Mouse (Mus musculus) splenic B cell, adult 2 months (primary cell): ENCODE measurements around the gene N4bp1.

Experiments used
- DNase-seq: peaks from one replicate; pipeline ENCODE4 v3.0.0-alpha.2; 2011; ENCODE audit warnings: low read depth, low spot score
- H3K27me3 ChIP-seq: 2 replicates; pipeline ENCODE4 v1.6.1; 2012; ENCODE audit warnings: mild to moderate bottlenecking, low read length, moderate library complexity, mixed read lengths; ENCODE audit not compliant: control insufficient read depth, poor library complexity, insufficient read depth, severe bottlenecking
- H3K36me3 ChIP-seq: 2 replicates; pipeline ENCODE4 v1.6.1; 2012; ENCODE audit warnings: mild to moderate bottlenecking, low read length, moderate library complexity, mixed read lengths; ENCODE audit not compliant: control insufficient read depth, poor library complexity, insufficient read depth, severe bottlenecking

The N4bp1 gene

DNA sequence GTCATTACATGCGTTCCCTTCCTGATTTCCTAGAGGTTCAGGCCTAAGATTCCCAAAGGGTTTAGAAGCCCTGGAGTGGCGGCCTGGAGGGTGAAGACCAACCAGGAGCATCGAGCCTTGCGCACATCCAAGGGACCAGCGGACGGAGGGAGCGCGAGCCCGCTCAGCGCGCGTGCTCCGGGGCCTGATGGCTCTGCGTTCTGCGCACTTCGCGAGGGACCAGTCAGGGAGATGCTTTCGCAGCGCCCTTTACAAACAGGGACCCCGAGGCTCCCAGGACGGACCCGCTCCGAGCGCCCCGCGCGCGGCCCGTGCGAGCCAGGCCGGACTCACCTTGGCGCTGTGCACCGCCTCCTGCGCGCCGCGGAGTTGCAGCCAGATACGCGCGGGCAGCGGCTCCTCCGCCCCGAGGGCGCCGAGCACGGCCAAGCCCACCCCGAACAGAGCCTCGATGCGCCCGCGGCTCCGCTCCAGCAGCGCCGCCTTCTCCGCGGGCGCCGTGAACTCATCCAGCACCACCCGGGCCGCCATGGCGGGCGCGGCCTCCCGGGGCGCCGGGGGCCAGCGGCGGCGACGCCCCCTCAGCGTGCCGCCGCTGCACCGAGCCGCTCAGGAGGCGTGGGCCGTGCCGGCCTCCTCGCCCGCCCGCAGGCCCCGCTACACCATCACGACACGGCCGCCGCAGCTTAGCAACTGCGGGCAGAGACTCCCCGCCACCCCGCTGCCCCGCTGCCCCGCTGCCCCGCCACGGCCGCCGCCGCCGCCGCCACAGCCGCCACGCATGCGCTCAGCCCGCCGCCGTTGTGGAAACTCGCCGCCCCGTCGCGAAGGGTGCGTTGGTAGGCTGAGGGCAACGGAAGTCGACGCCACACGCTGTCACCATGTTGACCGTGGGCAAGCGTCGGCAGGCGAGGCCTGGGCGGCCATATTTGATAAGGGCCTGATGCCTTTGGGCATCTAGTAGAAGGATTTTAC, at the start of gene N4bp1:
TSS of gene N4bp1 (minus strand) at position 770 of the 975 bp plus-strand sequence.
- DNase-seq = peak; percentile 95
- H3K27me3 ChIP-seq = no peaks in the 10 kb centered on the region
- no peaks in the 10 kb centered on the region for H3K36me3 ChIP-seq

DNA sequence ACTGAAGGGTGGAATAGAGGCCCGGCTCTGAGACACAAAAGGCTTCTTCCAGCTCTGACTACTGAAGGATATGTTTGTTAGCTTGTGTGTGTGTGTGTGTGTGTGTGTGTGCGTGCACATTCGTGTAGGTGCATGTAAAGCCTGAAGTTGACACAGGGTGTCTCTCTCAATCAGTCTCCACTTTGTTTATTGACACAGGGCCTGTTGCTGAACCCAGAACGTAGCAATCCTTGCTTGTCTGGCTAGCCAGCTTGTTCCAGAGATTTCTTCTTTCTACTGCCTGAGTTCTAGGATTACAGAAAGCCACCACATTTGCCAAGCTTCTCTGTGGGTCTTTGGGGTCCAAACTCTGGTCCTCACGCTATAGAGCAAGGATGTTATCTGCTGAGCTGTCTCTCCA, 49.8 kb upstream of the N4bp1 start:
- no peak for DNase-seq
- H3K27me3 ChIP-seq = no peaks in the 10 kb centered on the region
- H3K36me3 ChIP-seq = no peaks in the 10 kb centered on the region

DNA sequence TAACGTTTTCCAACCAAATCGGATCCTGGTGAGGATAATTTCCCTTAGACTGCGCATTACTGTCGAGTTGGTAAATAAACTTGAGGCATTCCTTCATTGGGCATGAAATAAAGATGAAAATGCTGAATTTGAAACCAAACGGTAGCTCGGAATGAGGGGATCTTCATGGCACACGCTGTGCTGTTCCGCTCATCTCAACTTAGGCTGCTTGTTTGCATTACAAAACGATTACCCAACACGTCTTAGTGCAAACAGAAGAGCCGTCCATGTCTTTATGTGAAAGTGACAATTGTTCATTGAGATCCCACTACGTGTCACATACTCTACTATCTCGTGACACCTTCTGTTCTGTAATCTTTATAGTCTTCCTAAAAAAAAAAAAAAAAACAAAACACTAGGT, 49.3 kb upstream of the N4bp1 start:
- H3K36me3 ChIP-seq = no peaks in the 10 kb centered on the region
- DNase-seq = no peak
- H3K27me3 ChIP-seq = no peaks in the 10 kb centered on the region

DNA sequence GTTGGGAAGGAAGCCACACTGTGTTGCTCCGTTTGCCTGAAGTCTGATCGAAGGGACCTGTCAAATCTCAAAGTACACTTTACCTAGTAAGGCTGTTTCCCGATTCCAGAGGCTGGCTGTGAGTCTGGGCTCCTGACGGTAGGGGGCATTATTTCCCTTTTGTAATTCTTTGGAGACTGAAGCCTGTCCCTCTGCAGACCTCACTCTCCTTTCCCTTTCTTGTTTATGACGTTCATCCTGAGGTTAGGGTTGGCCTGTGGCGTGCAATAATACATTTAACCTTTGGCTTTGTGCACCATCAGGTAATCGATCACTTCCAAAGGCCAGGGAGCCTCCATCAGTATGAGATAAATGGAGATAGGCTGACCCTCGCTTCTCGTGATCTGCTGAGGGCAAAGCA, 48.8 kb upstream of the N4bp1 start:
- Histone ChIP-seq H3K36me3 (no peaks in the 10 kb centered on the region), H3K27me3 (no peaks in the 10 kb centered on the region)
- DNase-seq = peak; percentile 23

DNA sequence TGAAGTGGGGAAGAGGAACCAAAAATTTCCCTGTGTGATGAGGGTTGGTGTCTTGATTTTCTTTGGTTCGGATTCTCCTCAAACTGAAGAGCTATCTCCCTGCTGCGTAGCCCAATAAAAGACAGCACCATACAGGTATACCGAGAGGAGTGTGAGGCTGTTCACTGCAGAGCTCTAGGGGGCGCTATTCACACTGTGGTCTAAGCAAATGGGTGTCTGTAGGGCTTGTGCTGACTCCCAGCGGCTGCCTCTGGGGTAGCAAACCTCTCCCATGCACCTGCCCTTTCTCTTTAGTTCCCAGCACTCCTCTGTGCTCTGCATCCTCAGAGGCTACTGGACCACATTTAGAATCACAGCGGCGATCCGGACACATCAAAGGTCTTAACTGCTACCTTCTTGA, 41.2 kb upstream of the N4bp1 start:
- no peak for DNase-seq
- no peaks in the 10 kb centered on the region for H3K36me3 ChIP-seq
- H3K27me3 ChIP-seq = no peaks in the 10 kb centered on the region

DNA sequence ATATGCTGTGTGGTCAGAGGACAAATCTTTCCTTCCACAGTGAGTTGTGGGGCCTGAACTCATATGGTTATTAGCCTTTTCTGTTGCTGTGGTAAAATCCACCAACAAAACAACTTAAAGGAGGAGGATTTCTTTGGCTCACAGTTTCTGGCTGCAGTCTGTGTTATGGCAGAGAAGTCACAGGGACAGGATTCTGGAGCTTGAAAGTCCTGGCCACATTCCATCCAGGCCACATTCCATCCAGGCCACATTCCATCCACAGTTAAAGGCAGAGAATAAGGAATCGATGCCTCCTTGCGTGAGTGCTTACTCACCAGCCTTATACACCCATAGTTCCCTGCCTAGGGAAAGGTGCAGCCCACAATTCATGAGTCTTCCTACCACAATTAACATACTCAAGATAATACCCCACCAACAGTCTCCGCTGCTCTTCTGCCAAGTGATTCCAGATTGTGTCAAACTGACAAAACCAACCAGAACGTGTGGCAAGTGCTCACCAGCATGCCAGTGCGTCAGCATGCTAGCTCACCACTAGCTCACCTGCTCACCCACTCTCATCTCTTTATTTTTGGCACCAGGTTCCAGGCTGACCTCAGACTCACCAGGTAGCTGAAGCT, 38.3 kb upstream of the N4bp1 start:
- DNase-seq = no peak
- no peaks in the 10 kb centered on the region for H3K27me3 ChIP-seq
- no peaks in the 10 kb centered on the region for H3K36me3 ChIP-seq

DNA sequence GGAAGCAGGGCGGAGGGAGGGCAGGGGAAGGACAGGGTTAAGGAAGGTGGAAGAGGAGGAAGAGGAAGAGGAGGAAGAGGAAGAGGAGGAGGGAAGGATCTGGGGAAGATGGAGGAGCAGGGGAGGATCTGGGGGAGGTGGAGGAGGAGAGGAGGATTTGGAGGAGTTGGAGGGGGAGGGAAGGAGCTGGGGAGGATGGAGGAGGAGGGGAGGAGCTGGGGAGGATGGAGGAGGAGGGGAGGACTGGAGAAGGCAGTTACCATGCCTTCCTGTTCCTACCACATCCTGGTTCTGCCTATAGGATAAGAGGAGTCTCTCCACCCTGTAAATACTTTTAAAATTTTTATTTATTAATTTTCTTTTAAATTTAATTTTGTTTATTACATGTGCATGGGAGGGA, 37.6 kb upstream of the N4bp1 start:
- Histone ChIP-seq H3K27me3 (no peaks in the 10 kb centered on the region), H3K36me3 (no peaks in the 10 kb centered on the region)
- no peak for DNase-seq

DNA sequence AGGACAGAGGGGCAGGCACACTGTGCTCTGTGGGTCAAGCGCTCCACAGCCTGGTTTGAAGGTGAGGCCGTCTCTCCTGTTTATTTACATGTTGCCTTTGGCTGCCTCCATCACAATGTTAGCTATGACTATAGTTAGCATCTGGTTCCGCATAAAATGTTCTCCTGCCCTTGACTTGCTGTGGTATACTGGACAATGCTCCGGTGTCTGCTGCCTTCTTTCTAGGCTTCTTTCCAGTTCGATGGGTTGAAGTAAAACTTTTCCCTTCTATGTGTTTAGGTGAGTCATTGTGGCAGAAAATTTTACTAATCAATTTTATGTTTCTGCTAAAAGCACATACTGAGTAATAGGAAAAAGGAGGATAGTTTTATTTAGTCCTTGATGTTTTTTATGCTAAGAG, 37.1 kb upstream of the N4bp1 start:
- DNase-seq = no peak
- H3K36me3 ChIP-seq = no peaks in the 10 kb centered on the region
- H3K27me3 ChIP-seq = no peaks in the 10 kb centered on the region

DNA sequence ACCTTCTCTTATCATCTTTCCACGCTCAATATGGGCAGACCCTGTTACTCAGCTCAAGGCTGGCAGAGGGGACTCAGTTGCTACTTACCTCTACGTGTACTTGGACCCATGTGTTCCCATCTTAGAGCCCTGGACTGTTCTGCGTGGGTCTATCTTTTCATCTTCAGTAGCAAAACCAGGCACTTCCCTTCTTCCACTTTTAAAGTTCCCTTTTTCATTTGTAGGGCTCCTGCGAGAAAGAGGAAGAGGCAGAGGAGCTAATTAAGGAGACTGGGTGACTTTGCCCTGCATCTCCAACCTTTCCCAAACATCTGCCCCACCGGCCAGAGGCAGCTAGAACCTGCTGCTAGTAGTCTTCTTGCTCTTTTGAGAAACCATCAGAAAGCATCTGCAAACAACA, 35.9 kb upstream of the N4bp1 start:
- H3K36me3 ChIP-seq = no peaks in the 10 kb centered on the region
- DNase-seq = no peak
- H3K27me3 ChIP-seq = no peaks in the 10 kb centered on the region

DNA sequence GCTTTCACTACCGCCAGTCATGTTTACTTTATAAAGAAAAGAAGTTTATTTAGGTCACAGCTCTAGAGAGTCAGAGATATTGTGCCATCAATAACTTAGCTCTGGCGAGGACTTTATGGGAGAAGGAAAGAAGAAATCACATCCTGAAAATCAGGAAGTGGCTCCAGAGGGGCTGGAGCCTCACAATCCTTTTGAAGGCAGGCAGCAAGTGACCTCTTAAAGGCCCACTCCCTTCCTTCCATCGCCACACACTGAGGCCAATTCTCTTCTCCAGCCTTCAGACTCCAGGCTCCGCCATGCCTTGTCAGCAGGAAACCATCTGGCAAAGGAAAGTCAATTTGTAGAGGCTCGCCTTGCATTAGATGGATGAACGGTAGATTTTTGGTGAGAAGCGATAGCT, 35.4 kb upstream of the N4bp1 start:
- Histone ChIP-seq H3K27me3 (no peaks in the 10 kb centered on the region), H3K36me3 (no peaks in the 10 kb centered on the region)
- no peak for DNase-seq

DNA sequence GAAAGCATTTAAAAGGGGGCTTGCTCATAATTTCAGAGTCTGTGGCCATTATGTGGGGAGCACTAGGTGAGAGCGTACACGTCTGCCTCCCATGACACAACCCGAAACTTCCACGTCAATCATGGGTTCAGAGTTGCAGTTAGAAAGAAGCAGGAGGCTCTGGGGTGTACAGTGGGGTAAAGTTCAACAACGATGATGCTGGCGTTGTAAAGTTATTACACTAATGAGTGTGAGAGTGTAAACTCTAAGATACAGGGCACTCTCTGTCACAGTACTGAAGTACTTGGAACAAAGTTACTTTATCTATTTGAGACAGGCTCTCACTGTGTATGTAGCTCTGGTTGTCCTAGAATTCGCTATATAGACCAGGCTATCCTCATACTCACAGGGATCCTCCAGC, 35.0 kb upstream of the N4bp1 start:
- no peaks in the 10 kb centered on the region for H3K36me3 ChIP-seq
- H3K27me3 ChIP-seq = no peaks in the 10 kb centered on the region
- no peak for DNase-seq

DNA sequence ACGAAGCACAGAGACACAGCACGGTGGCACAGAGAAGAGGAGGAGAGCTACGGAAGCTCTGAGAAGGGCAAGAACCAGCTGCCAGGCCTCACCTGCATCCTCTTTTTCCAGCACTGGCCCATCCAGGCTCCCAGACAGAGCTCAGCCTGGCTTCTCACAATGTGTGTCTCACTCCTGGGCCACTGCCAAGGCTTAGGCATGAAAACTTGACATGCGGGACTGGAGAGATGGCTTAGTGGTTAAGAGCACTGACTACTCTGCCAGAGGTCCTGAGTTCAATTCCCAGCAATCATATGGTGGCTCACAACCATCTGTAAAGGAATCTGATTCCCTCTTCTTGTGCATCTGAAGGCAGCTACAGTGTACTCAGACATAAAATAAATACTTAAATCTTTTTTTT, 34.2 kb upstream of the N4bp1 start:
- no peaks in the 10 kb centered on the region for H3K27me3 ChIP-seq
- H3K36me3 ChIP-seq = no peaks in the 10 kb centered on the region
- no peak for DNase-seq

DNA sequence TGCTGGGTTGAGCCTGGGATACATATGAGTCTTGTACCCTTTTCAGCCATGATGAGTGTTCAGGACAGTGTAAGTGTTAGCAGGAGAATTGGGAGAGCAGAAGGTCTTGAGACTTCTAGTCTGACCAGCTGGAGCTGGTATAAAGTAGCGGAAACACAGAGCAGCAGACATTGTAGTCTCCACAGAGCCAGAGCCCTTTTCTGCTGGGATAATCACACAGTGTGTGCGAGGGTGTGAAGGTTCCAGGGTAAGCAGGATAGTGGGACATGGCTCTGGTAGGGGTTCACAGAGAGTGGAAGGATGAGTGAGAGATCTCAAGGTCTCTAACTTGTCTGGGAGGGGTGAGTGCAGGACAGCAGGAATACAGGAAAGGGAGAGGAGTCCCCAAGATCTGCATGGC, 33.0 kb upstream of the N4bp1 start:
- no peak for DNase-seq
- no peaks in the 10 kb centered on the region for H3K36me3 ChIP-seq
- H3K27me3 ChIP-seq = no peaks in the 10 kb centered on the region

DNA sequence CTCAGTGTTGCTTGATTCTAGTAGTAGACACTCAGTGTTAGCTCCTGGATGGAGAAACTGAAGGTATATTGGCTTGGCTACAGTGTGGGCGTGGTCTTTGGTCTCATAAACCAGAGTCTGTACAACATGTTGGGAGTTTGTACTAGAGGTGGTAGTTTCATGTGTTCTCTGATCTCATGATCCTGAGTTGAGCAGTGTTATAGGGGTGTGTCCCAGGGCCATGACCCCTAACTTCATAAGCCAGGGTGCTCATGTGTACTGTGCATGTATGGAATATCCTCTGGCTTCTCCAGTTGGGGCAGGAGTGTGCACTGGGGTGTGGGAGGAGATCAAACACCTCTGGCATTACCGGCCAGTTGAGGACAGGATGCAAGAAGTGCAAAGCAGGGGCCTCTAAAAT, 32.6 kb upstream of the N4bp1 start:
- DNase-seq = no peak
- Histone ChIP-seq H3K36me3 (no peaks in the 10 kb centered on the region), H3K27me3 (no peaks in the 10 kb centered on the region)

DNA sequence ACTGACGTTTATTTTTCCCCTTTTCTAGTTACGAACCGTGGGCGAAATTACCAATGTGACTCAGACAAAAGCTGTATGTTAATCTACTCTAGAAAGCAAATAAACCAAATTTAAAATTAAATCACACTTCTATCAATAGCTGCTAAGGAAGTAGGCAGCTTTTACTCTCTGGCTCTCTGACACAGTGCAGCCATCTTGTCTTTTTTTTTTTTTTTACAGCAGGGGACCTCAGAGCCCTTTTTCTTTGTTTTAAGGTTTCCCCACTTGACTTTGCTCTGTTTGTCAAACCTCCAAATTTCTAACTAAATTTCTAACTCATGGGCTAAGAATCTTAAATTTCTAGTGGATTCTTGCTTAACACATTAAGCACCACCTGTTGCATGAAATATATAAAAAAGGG, 31.3 kb upstream of the N4bp1 start:
- H3K36me3 ChIP-seq = no peaks in the 10 kb centered on the region
- no peak for DNase-seq
- no peaks in the 10 kb centered on the region for H3K27me3 ChIP-seq
